Mouse (Mus musculus) left cerebral cortex, postnatal 36 days (tissue): ENCODE results near the gene Zfp85. TPM values are rescaled to one million over a fixed set of nuclear protein-coding genes. Genes with fewer than 3 reads are reported as not detected.
"Not testable (repeated sequence)": the region's sequence is repeated elsewhere in the genome, so short reads cannot be mapped to it uniquely, and the experiment has no call there.

Experiments used
- DNase-seq, 2 experiments: peaks; one replicate each; pipeline ENCODE4 v3.0.0; 2021 to 2022; ENCODE audit warnings: low spot score in 2 of 2, mixed read lengths in 1 of 2
- intact Hi-C: fragments of 180-260 bp; cut with DNase I; formaldehyde crosslinking; loops from one replicate; pipeline ENCODE4 v1.15.1; 2025
- total RNA-seq, 2 experiments: library from RNA; stranded (reverse); gene quantifications; 2 replicates each; pipeline ENCODE4 v1.2.3; 2021

Zfp85 gene
- total RNA-seq = 1 to 10 TPM; 6.3 to 6.5 TPM

DNA sequence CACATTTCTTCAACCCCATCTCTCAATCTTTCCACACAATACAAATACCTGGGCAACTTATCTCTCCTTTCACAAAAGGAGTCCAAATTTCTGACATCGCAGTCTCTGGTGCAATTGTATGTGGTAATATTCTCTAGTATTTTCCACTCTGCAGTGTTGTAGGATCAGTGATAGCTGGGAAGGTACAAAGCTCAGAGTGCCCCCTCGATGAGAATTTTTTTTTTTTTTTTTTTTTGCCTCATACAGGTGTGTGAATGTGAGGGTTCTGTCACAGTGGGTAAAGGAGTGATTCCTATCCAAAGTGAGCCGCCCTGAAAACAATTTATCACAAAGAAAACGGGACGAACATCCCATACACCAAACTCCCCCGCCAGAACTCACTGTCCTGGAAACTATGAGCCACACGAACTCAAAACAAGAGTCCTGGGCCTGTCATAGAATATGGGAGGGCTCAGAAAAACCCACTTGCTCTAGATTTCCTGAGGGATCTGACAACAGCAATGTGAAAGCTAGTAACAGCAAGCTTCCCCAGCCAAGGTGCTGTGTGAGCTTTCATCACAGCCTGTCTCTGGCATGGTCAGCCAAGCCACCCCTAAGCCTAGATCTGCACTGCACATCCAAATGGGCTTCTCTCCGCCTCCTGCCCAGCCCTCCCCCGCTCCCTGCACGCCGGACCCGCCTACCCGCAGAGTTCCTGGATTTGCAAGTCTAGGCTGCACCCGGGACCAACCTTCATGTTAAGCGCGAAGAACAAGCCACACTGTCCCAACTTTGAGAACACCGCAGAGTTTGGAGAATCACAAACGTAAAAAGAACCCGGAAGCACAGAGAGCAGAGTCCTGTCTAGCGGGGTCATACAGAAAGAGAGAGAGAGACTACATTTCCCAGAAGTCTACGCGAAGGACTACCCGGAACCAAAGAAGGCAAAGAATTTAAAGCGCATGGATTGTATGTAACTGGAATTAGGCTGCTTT lies at the start of gene Zfp85:
Gene Zfp85, minus strand, starts transcription at position 896 of the 974 bp plus-strand sequence.
- intact Hi-C loops = loop anchor here (10.0 kb wide), 1 partner anchor 60 kb away; the partner anchor contains the start of gene Zfp273
- DNase-seq = peak; percentile 61 to 68

GRCm38 (mm10) chr13:67799151-67799550 lies 44.1 kb upstream of the Zfp85 start:
- intact Hi-C loops, DNase-seq: not testable (repeated sequence)

DNA sequence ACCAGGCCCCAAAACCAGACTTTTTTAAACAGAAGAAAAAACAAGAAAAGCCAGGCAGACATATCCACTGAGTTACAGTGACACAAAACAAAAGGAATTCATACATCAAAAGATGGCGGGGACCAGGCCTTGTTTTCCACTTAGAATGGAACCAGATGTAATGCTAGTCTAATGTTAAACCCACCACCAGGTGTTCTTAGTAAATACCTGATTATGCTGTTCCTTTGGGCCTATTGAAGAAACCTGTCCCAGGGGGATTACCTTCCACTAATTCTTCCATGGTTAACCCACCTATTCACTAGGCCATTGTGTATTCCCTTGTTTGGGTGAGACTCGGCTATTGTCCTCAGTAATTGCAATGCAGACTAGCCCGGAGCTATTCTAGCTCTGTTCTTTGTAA lies 43.6 kb upstream of the Zfp85 start:
- no peak for DNase-seq
- intact Hi-C loops = no loop called here

GRCm38 (mm10) chr13:67791921-67792455 lies 37.0 kb upstream of the Zfp85 start:
- no peak for DNase-seq
- intact Hi-C loops = no loop called here

GRCm38 (mm10) chr13:67779265-67780221 lies 24.5 kb upstream of the Zfp85 start, which contains the start of gene Zfp493:
Gene Zfp493, plus strand, starts transcription at chr13:67779693.
- peak; percentile 47 to 67 for DNase-seq
- intact Hi-C loops = loop anchor here (5.0 kb wide), 1 partner anchor 33 kb away; the partner anchor contains the start of gene Zfp273

GRCm38 (mm10) chr13:67763031-67763768 lies 8.2 kb upstream of the Zfp85 start:
- intact Hi-C loops = no loop called here
- no peak for DNase-seq

DNA sequence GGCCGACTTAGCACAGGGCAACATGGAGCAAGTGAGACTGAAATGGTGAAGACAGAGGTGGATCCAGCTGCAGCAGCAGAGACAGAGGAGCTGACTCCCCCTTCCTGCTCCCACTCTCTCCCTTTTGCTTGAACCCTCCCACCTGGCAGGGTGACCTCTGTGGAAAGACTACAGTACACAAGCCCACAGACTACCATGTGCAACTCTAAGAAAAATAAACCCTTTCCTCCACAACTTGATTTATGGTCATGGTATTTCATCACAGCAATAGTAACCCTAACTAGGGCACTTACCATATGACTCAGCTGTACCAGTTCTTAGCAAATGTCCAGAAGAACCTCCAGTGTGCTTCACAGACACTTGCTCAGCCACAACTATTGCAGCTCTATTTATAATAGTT lies 4.9 kb upstream of the Zfp85 start:
- DNase-seq = no peak
- intact Hi-C loops = loop anchor here (10.0 kb wide), 1 partner anchor 55 kb away; the partner anchor contains the start of gene Zfp273

- no peak for DNase-seq
- intact Hi-C loops = loop anchor here (10.0 kb wide), 1 partner anchor 59 kb away; the partner anchor contains the start of gene Zfp273
Observed at GRCm38 (mm10) chr13:67755761-67756160, 733 bp upstream of the Zfp85 start.

GRCm38 (mm10) chr13:67743896-67744295 lies 11.1 kb downstream of the Zfp85 start:
- no peak for DNase-seq
- intact Hi-C loops = no loop called here

GRCm38 (mm10) chr13:67742941-67743340 lies 12.1 kb downstream of the Zfp85 start:
- DNase-seq = no peak
- intact Hi-C loops = no loop called here

GRCm38 (mm10) chr13:67734391-67734790 lies 20.6 kb downstream of the Zfp85 start:
- DNase-seq, intact Hi-C loops: not testable (repeated sequence)

DNA sequence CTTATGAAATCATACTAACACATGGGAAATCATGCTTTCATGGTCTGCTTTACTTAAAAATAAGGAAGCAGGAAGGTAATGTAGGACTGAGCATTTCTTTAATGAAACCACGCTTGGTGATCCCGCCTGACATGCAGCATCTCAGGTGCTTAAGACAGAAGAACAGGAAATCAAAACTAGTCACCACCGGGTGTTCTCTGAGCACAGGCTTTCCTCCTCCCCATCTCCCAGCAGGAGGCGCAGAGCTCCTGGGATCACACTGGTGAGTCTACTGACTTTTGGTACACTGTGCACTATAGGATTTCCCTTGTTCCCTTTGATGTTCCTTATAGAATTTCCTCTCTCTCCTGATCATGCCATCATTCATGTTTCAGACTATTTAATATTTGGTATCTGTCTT lies 25.6 kb downstream of the Zfp85 start:
- DNase-seq = peak; percentile 13 to 22
- intact Hi-C loops = loop anchor here (10.0 kb wide), 1 partner anchor 105 kb away; the partner anchor contains the start of gene Gm10037

- peak; percentile 61 to 68 for DNase-seq
- intact Hi-C loops = loop anchor here (10.0 kb wide), 1 partner anchor 106 kb away; the partner anchor contains the start of gene Gm10037
Observed at GRCm38 (mm10) chr13:67728641-67729318, 26.2 kb downstream of the Zfp85 start, which contains the start of gene Zfp65. Gene Zfp65, minus strand, starts transcription at chr13:67729173.

- intact Hi-C loops = loop anchor here (10.0 kb wide), 1 partner anchor 107 kb away; the partner anchor contains the start of gene Gm10037
- no peak for DNase-seq
Observed at GRCm38 (mm10) chr13:67728106-67728505, 26.9 kb downstream of the Zfp85 start.

DNA sequence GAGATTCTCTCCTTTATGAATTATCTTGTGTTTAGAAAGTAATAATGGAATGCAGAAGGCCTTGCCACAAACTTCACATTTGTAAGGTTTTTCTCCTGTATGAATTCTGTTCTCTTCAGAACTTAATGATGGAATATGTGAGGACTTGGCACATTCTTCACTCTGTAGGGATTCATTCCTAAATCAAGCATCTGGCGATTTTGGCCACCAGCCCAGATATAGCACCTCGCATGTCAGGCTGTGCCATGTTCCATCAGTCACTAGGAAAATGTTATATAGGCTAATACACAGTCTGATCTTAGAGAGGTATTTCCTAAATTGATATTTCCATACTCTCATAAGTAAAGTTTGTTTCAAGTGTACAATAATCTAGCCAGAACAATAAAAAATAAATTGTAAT lies 29.7 kb downstream of the Zfp85 start:
- not testable (repeated sequence) for DNase-seq
- intact Hi-C loops = loop anchor here (10.0 kb wide), 1 partner anchor 109 kb away; the partner anchor contains the start of gene Gm10037

DNA sequence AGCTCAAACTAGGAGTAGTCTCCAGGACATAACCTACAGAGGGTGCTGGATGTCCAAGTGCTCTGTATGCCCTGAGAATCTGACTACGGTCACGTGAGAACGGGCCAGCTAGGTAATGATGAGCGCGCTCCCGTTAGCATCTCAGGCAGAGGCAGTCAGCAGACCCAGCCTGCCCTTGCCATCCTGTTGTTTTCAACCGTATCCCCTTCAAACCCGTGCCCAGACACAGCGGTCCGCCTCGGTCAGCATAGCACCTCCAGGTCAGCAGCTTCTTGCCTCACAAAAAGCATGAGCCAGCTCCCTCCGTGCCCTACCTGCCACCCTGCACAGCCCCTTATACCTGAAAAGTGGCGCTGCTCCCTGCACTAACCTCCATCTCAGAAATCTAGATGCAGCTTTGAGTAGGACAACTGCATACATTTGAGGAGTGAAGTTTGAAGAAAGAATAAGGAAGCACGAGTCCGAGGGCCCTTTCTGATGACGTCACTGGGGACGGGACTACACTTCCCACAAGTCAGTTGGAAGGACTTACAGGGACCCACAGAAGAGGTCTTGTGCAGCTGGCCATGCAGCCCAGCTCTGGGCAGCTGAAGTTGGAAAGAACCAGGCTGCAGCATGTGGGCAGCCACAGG lies 31.1 kb downstream of the Zfp85 start:
- peak; percentile 87 to 91 for DNase-seq
- intact Hi-C loops = loop anchor here (1.0 to 10.0 kb wide), 3 partner anchors 41 to 111 kb away; partner anchors contain the start of genes Gm10037, Gm49345 and Zfp729a
